Mouse (Mus musculus) liver, embryonic 12.5 days (tissue): ENCODE results near the gene Tpd52l1. TPM values are rescaled to one million over a fixed set of nuclear protein-coding genes. Genes with fewer than 3 reads are reported as not detected.

Source experiments
- ATAC-seq: fragments of 200-750 bp; cut with Nextera tagmentation; 2 replicates; pipeline ENCODE4 v1.8.0; 2017; ENCODE audit warnings: moderate number of reproducible peaks, mild to moderate bottlenecking, moderate library complexity
- H3K27ac ChIP-seq: fragments of 300-500 bp; sonication (generic); 2 replicates; pipeline ENCODE4 v1.5.1; 2016; ENCODE audit warnings: mild to moderate bottlenecking
- H3K27me3 ChIP-seq: fragments of 300-500 bp; sonication (generic); replicated peaks from 2 replicates; pipeline ENCODE4 v1.6.1; 2016; ENCODE audit warnings: mild to moderate bottlenecking, moderate library complexity
- H3K36me3 ChIP-seq: fragments of 300-500 bp; sonication (generic); 2 replicates; pipeline ENCODE4 v1.6.1; 2016; ENCODE audit warnings: mild to moderate bottlenecking, moderate library complexity
- H3K4me1 ChIP-seq: fragments of 300-500 bp; sonication (generic); 2 replicates; pipeline ENCODE4 v1.6.1; 2016
- H3K4me2 ChIP-seq: fragments of 300-500 bp; sonication (generic); 2 replicates; pipeline ENCODE4 v1.6.1; 2016; ENCODE audit warnings: mild to moderate bottlenecking, moderate library complexity
- H3K4me3 ChIP-seq: fragments of 300-500 bp; sonication (generic); 2 replicates; pipeline ENCODE4 v1.5.1; 2016; ENCODE audit warnings: mild to moderate bottlenecking, moderate library complexity
- H3K9ac ChIP-seq: fragments of 300-500 bp; sonication (generic); 2 replicates; pipeline ENCODE4 v1.6.1; 2016; ENCODE audit warnings: mild to moderate bottlenecking, moderate library complexity
- H3K9me3 ChIP-seq: fragments of 300-500 bp; sonication (generic); replicated peaks from 2 replicates; pipeline ENCODE4 v1.6.1; 2016; ENCODE audit warnings: mild to moderate bottlenecking, moderate library complexity
- WGBS: fragments of 180-500 bp; shearing (Covaris S2); methylation state at CpG from one replicate; pipeline ENCODE4 v1.1.7; 2016; ENCODE audit not compliant: insufficient replicate concordance; 5-methylcytosine and 5-hydroxymethylcytosine counted together
- polyA plus RNA-seq: library from polyadenylated mRNA; unstranded; fragments of >200 nt; fragmentation: Nextera tagmentation; extraction: Ambion mirVana; gene quantifications from 2 replicates; pipeline ENCODE4 v1.2.1, GENCODE M21; 2016

The Tpd52l1 gene
- 2.3 TPM in 2 replicates for polyA plus RNA-seq

DNA sequence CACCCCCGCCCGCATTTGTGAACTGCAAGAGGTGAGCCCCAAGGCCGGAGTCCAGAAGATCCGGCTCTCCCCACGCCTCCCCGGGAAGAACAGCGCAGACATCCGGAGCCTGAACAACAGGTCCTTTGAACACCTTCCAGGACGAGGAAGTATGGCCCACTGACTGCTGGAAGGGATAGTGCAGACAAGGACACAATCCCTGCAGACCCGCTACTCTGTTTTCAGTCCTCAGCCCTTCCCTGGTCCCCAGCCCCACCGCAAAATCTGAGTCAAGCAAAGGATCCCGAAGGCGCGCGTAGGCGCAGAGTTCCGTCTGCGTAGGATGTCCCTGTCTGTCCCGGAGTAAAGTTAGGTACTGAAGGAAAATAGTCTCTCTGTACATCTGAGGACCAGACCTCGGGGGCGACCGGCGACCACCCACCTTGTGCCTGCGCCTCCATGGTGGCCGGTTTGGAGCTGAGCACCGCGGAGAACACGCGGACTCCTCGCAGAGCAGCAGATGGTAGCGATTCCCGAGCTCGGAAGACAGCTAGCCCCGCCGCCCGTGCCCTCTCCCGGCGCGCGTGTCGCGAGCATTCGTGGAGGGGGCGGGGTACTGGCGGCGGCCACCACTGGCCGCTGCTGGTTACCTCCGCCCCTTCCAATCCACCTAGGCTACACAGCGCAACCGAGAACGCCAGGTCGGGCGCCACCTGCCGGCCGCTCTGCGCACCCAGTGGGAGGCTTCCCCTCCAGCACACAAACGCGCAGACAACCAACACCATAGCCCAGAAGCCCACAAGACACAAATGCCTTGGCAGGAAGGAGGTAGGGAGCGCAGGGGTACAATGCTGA lies at the start of gene Tpd52l1:
Gene Tpd52l1 (minus strand): TSS at position 668 of the 834 bp plus-strand sequence.
- ATAC-seq, result peak; percentile 92
- H3K27ac ChIP-seq, result no peak within 1 kb of the TSS
- H3K27me3 ChIP-seq, result peaks cover 22% of the 10 kb centered on the region
- H3K4me1 ChIP-seq, result peaks cover 11% of the 10 kb centered on the region; the same call in 1 of the 2 replicates
- H3K9ac ChIP-seq, result peak within 1 kb of the TSS; percentile 46
- H3K4me3 ChIP-seq, result peak within 1 kb of the TSS; percentile 59
- 2% methylated on average over 48 of the region's 59 CpGs for WGBS
- no peaks in the 10 kb centered on the region for H3K9me3 ChIP-seq
- H3K4me2 ChIP-seq, result peak within 1 kb of the TSS; percentile 87
- H3K36me3 ChIP-seq, result no peaks in the 10 kb centered on the region

DNA sequence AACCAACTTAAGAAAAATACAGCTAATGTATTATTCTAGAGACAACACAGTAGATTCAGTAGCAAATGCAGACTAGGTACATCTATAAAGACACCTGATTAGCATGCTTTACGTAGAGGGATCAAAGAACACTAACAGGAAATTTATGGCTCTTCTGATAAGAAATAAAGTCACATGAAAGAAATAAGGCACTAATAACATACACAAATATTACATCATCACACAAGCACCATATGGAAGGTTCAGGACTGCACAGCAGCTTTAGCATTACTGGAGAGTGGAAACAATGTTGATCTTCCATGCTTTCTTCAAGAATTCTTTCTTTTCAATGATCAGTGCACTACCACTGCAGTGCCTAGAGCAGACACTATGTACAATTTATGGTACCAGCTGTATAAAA lies 48.5 kb upstream of the Tpd52l1 start:
- no peaks in the 10 kb centered on the region for H3K4me1 ChIP-seq
- H3K27me3 ChIP-seq, result no peaks in the 10 kb centered on the region
- no peaks in the 10 kb centered on the region for H3K9me3 ChIP-seq
- no peak overlapping the region for H3K4me2 ChIP-seq
- no peak overlapping the region for H3K4me3 ChIP-seq
- no peak for ATAC-seq
- peaks cover 4% of the 10 kb centered on the region; the same call in 1 of the 2 replicates for H3K36me3 ChIP-seq
- H3K9ac ChIP-seq, result no peak overlapping the region
- 56% methylated on average over 1 of the region's 1 CpGs for WGBS
- no peak overlapping the region for H3K27ac ChIP-seq

DNA sequence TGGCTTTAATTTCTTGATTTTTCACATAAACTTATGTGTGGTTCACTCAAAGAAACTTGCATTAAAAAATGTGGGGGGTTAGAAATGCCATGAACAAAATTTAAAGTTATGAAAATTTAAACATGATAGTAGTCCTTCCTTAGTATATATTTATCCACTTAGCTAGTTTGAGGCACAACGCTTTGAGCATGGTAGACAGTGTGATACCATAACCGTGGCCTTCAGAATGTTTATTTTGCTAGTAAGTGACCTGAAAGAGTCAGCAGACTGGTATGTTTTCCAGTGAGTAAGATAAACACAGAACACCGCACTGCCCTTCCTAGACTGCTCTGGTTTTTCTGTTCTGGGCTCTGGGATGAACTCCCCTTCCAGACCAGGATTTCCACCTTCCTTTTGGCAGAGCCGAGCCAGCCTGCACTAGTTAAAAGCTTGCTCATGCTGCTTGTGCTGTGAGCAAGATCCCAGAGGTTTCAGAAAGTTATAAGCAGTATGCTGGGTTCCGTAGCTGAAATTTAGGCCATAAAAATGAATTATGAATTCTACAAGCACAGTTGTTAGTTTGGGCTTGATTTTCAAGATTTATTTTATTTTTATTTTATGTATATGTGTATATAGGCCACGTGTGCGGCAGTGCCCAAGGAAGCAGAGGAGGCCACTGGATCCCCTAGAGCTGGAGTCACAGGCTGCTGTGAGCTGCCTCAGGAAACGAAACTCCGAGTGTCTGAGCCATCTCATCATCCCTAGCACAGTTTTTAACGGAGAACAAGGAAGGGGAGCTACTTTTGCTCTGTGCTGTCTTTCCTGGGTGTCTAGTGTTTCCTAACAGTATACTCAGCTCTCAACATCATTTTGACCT lies 21.5 kb upstream of the Tpd52l1 start:
- no peak overlapping the region for H3K4me3 ChIP-seq
- H3K4me1 ChIP-seq, result no peaks in the 10 kb centered on the region
- 54% methylated on average over 10 of the region's 10 CpGs for WGBS
- no peak overlapping the region for H3K4me2 ChIP-seq
- no peaks in the 10 kb centered on the region for H3K9me3 ChIP-seq
- no peaks in the 10 kb centered on the region for H3K27me3 ChIP-seq
- H3K36me3 ChIP-seq, result no peaks in the 10 kb centered on the region
- no peak for ATAC-seq
- no peak overlapping the region for H3K27ac ChIP-seq
- no peak overlapping the region for H3K9ac ChIP-seq

DNA sequence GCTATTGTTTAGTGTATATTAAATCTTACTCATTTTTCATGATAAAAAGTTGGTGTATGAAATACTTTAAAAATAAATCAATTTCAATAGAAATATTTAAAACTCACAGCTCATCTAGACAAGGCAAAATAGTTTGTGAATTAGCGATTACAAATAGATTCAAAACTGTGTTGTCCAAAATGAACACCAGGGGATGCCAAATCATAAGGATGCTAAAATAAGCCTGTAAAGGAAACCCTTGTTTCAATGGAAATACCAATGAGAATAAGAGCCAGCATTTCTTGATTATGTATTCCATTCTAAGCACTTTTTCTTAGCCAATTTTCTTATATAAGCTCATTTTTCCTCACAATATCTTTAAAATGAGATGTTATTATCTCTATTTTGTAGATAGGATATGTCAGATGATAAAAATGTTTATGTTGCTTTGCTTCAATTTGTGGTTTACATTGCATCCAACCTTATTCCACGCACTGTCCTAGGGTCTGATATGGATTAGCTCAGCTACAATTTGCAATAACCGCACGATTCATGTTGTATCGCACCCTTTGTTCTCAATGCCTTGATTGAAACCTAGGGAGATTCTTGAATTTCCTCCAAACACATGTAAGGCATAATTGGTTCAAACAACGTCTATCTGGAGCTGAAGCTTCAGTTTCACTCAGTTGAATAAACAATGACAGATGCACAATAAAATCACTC lies 20.2 kb upstream of the Tpd52l1 start:
- Histone ChIP-seq H3K27ac (no peak overlapping the region), H3K4me2 (no peak overlapping the region), H3K27me3 (no peaks in the 10 kb centered on the region), H3K36me3 (no peaks in the 10 kb centered on the region), H3K4me1 (no peaks in the 10 kb centered on the region), H3K9me3 (no peaks in the 10 kb centered on the region), H3K9ac (no peak overlapping the region), H3K4me3 (no peak overlapping the region)
- WGBS, result 73% methylated on average over 6 of the region's 6 CpGs
- no peak for ATAC-seq

DNA sequence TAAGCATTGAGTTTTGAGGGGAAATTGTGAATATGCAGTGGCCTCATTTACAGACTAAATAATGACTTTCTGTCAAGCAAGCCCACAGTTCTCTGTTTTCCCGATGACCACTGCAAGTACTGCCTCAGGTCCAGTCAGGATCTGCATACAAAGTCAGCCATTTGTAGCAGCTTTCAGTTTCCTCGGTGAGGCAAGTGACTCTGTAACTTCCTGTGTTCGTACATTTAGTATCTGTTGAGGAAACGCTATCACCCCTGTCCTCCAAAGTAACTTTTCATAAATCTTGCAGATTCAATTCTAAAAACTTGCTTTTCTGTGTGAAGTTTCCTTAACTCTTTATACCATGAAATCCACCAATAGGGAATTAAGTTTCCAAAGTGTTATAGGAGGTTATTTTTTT lies 19.7 kb upstream of the Tpd52l1 start:
- no peaks in the 10 kb centered on the region for H3K27me3 ChIP-seq
- no peak for ATAC-seq

DNA sequence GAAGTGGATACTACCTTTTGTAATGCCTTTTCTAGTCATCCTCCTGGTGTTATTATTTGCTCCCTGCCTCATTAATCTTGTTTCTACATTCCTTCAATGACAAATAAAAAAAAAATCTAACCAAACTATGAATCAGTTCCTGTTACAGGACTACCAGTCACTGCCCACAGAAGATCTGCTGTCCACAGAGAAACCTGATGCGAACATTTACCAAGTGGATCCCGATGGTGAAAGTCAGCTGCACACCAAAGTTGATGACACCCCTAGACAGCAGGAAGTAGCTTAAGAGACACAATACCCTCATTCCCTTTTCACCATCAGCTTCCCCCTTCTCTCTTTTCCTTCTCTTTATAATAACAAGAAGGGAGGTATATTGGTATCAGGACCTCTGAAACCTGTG lies 17.3 kb upstream of the Tpd52l1 start:
- H3K27ac ChIP-seq, result no peak overlapping the region
- WGBS, result 70% methylated on average over 2 of the region's 2 CpGs
- H3K36me3 ChIP-seq, result no peaks in the 10 kb centered on the region
- H3K4me2 ChIP-seq, result no peak overlapping the region
- H3K9me3 ChIP-seq, result no peaks in the 10 kb centered on the region
- H3K4me3 ChIP-seq, result no peak overlapping the region
- no peak overlapping the region for H3K9ac ChIP-seq
- H3K27me3 ChIP-seq, result no peaks in the 10 kb centered on the region
- H3K4me1 ChIP-seq, result no peaks in the 10 kb centered on the region
- ATAC-seq, result no peak

More for the DNA sequence above, 19.7 kb upstream of the Tpd52l1 start:
- H3K9me3 ChIP-seq, result no peaks in the 10 kb centered on the region
- H3K4me3 ChIP-seq, result no peak overlapping the region
- H3K27ac ChIP-seq, result no peak overlapping the region
- no peaks in the 10 kb centered on the region for H3K36me3 ChIP-seq
- no peak overlapping the region for H3K4me2 ChIP-seq
- WGBS, result 39% methylated on average over 4 of the region's 4 CpGs
- H3K4me1 ChIP-seq, result no peaks in the 10 kb centered on the region
- no peak overlapping the region for H3K9ac ChIP-seq

DNA sequence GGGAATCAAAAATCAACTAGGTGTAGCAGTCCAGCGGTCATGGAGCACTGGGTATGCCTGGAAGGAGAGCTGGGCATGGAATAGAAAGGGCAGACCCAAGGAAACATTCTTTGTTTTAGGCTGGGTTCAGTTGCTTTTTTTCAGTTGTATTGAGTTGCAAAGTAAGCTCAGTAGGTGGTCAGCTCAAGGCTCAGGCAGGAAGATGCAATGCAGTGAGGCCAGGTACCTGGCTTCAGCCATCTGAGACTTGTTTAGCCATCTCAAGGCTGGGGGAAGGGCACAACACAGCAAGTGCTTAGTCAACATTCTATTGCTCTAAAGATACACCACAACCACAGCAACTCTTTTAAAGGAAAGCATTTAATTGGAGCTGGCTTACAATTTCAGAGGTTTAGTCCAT lies 11.0 kb upstream of the Tpd52l1 start:
- Histone ChIP-seq H3K9ac (no peak overlapping the region), H3K4me3 (no peak overlapping the region), H3K4me1 (no peaks in the 10 kb centered on the region), H3K36me3 (no peaks in the 10 kb centered on the region), H3K27ac (no peak overlapping the region), H3K4me2 (no peak overlapping the region), H3K27me3 (no peaks in the 10 kb centered on the region), H3K9me3 (no peaks in the 10 kb centered on the region)
- WGBS, result 43% methylated on average over 1 of the region's 1 CpGs
- ATAC-seq, result no peak

DNA sequence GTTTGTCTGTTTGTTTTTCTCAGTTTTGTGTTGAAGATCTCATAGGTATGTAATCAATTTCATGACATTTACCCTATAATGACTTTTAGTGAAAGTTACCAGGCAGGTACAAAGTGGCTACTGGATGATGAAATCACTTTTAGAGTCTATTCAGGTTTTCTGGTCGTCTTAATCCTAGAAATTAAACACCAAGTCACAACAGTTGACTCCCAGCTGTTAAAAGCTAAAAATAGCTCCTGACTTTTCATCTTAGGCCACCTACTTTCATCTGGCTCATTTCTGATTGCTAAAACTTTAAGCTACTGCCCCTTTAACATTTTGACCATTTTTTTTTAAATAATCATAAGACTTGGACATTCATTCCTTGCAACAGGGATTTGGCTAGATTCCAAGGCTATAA lies 1.3 kb upstream of the Tpd52l1 start:
- Histone ChIP-seq H3K27me3 (peaks cover 22% of the 10 kb centered on the region), H3K9me3 (no peaks in the 10 kb centered on the region), H3K36me3 (no peaks in the 10 kb centered on the region), H3K4me1 (peaks cover 11% of the 10 kb centered on the region; the same call in 1 of the 2 replicates), H3K4me2 (no peak overlapping the region), H3K9ac (no peak overlapping the region), H3K4me3 (no peak overlapping the region), H3K27ac (no peak overlapping the region)
- no peak for ATAC-seq
- 41% methylated on average over 1 of the region's 1 CpGs for WGBS

DNA sequence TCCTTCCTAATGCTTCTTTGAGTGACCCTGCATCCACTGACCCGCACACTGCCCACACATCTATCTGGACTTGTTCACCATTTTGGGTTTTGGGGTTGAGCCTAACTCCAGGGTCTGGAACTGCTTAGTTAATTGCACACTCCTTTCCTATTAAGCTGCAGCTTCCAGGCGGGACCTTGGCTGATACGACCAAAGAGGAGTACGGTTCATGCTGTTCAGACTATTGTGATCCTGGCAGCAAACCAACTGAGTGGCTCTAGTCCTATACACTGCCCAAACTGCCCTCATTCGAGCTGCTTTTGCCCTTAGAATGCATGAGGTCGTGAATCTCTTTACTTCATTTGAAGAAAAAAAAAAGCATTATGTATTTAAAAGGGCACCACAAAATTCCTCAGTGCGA lies 1.6 kb downstream of the Tpd52l1 start:
- H3K9ac ChIP-seq, result no peak overlapping the region
- no peaks in the 10 kb centered on the region for H3K36me3 ChIP-seq
- no peak for ATAC-seq
- no peak overlapping the region for H3K4me2 ChIP-seq
- H3K4me3 ChIP-seq, result no peak overlapping the region
- H3K27ac ChIP-seq, result no peak overlapping the region
- no peaks in the 10 kb centered on the region for H3K9me3 ChIP-seq
- peaks cover 22% of the 10 kb centered on the region for H3K27me3 ChIP-seq
- WGBS, result 72% methylated on average over 7 of the region's 7 CpGs
- peaks cover 11% of the 10 kb centered on the region; the same call in 1 of the 2 replicates for H3K4me1 ChIP-seq

DNA sequence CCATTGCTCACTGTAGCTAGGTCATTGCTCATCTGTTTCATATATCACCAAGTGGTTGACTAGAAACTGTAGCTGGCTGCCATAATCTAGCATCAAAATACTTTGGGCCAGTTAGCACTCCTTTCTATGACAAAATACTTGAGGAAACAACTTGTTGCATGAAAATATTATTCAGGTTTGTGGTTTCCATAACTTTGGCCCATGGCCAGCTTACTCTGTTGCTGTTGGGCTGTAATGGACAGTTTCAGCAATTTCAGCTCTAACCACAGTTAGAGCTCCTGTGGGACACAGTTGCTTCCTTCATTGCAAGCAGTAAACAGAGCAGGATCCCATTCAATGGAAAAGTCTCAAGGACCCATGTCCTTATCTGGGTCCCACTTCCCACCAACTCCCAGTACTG lies 4.3 kb downstream of the Tpd52l1 start:
- ATAC-seq, result no peak

DNA sequence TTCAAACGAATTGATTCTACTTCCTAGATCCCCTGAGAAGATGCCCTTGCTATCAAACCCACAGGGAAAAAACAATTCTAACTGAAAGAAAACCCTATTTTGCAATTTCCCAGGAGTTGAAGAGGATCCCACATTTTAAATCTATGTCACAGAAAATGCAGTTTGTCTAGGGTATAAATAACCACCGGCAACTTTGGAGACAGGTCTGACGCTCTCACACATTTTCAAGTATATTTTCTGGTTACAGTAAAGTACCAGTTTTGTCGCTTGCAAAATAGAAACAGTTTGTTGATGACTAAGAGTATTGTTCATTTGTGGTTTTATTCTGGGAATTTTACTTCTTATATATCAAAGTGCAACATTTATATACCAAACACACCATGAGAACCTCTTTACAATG lies 9.7 kb downstream of the Tpd52l1 start:
- Histone ChIP-seq H3K4me3 (no peak overlapping the region), H3K36me3 (no peaks in the 10 kb centered on the region), H3K4me2 (no peak overlapping the region), H3K27me3 (no peaks in the 10 kb centered on the region), H3K9ac (no peak overlapping the region), H3K4me1 (no peaks in the 10 kb centered on the region), H3K9me3 (no peaks in the 10 kb centered on the region), H3K27ac (no peak overlapping the region)
- WGBS, result 62% methylated on average over 4 of the region's 4 CpGs
- ATAC-seq, result no peak

More for the DNA sequence above, 4.3 kb downstream of the Tpd52l1 start:
- Histone ChIP-seq H3K9me3 (no peaks in the 10 kb centered on the region), H3K9ac (no peak overlapping the region), H3K27ac (no peak overlapping the region), H3K27me3 (peaks cover 22% of the 10 kb centered on the region), H3K4me2 (no peak overlapping the region), H3K4me3 (no peak overlapping the region), H3K4me1 (peaks cover 11% of the 10 kb centered on the region; the same call in 1 of the 2 replicates), H3K36me3 (no peaks in the 10 kb centered on the region)

DNA sequence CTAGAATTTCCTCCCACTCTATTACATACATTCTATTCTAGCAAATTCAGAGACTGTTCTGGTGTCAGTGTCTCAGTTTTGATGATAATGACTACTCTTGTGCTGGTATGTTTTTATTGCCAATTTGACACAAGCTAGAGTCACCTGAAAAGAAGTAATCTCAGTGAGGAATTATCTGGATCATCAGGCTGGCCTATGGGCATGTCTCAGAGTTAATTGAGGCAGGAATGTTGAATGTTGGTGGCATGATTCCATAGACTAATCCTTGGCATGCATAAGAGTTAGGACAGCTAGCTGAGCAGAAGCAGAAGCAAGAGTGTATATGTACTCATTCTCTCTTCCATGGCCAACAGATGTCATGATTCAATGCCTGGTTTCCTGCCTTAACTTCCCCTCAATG lies 27.8 kb downstream of the Tpd52l1 start:
- Histone ChIP-seq H3K9me3 (no peaks in the 10 kb centered on the region), H3K27me3 (no peaks in the 10 kb centered on the region), H3K4me2 (no peak overlapping the region), H3K27ac (no peak overlapping the region), H3K9ac (no peak overlapping the region), H3K4me1 (no peaks in the 10 kb centered on the region), H3K36me3 (no peaks in the 10 kb centered on the region), H3K4me3 (no peak overlapping the region)
- no peak for ATAC-seq
